Mouse (Mus musculus): ENCODE data around the gene Rbm47.
"Not testable (repeated sequence)": the region's sequence is repeated elsewhere in the genome, so short reads cannot be mapped to it uniquely, and the experiment has no call there.

Gene Rbm47

GRCm38 (mm10) chr5:66173018-66173417 lies at the start of gene Rbm47:
Gene Rbm47, minus strand, starts transcription at chr5:66173118.
- no peak for DNase-seq

GRCm38 (mm10) chr5:66220620-66221019 lies 47.7 kb upstream of the Rbm47 start:
- DNase-seq: no peak

- no peak for DNase-seq
Observed at GRCm38 (mm10) chr5:66219692-66220091, 46.8 kb upstream of the Rbm47 start.

GRCm38 (mm10) chr5:66215569-66216277 lies 42.8 kb upstream of the Rbm47 start:
- DNase-seq: no peak

GRCm38 (mm10) chr5:66214395-66214935 lies 41.5 kb upstream of the Rbm47 start:
- no peak for DNase-seq

GRCm38 (mm10) chr5:66209532-66210176 lies 36.7 kb upstream of the Rbm47 start:
- DNase-seq: no peak

GRCm38 (mm10) chr5:66204966-66205365 lies 32.0 kb upstream of the Rbm47 start:
- no peak for DNase-seq

GRCm38 (mm10) chr5:66203424-66203823 lies 30.5 kb upstream of the Rbm47 start:
- no peak for DNase-seq

- no peak for DNase-seq
Observed at GRCm38 (mm10) chr5:66200044-66200443, 27.1 kb upstream of the Rbm47 start.

GRCm38 (mm10) chr5:66195323-66195722 lies 22.4 kb upstream of the Rbm47 start:
- no peak for DNase-seq

- DNase-seq: no peak
Observed at GRCm38 (mm10) chr5:66193218-66193846, 20.4 kb upstream of the Rbm47 start.

GRCm38 (mm10) chr5:66191185-66191503 lies 18.2 kb upstream of the Rbm47 start:
- no peak for DNase-seq

GRCm38 (mm10) chr5:66190481-66191184 lies 17.7 kb upstream of the Rbm47 start:
- peak; percentile 23 for DNase-seq

- not testable (repeated sequence) for DNase-seq
Observed at GRCm38 (mm10) chr5:66188591-66188990, 15.7 kb upstream of the Rbm47 start.

- DNase-seq: no peak
Observed at GRCm38 (mm10) chr5:66182156-66182555, 9.2 kb upstream of the Rbm47 start.

GRCm38 (mm10) chr5:66174160-66174837 lies 1.4 kb upstream of the Rbm47 start:
- DNase-seq: no peak

- DNase-seq: no peak
Observed at GRCm38 (mm10) chr5:66170591-66170990, 2.3 kb downstream of the Rbm47 start.

- no peak for DNase-seq
Observed at GRCm38 (mm10) chr5:66169099-66169485, 3.8 kb downstream of the Rbm47 start.

- no peak for DNase-seq
Observed at GRCm38 (mm10) chr5:66168462-66169098, 4.3 kb downstream of the Rbm47 start.

- no peak for DNase-seq
Observed at GRCm38 (mm10) chr5:66166931-66167330, 6.0 kb downstream of the Rbm47 start.

- no peak for DNase-seq
Observed at GRCm38 (mm10) chr5:66166193-66166629, 6.7 kb downstream of the Rbm47 start.

GRCm38 (mm10) chr5:66165748-66166147 lies 7.2 kb downstream of the Rbm47 start:
- no peak for DNase-seq
